Mouse (Mus musculus) lung, postnatal 14 days (tissue): ENCODE measurements at regions not wholly inside any gene's neighbourhood (a gene's known extent, or its start where the extent isn't known, plus 50 kb on each side); places are given as distances from the start of the nearest gene placed in this dataset.
A peak's percentile ranks its signal among the peaks of the same experiment; 100 is the strongest.

Source experiments
- DNase-seq: peaks from one replicate; pipeline ENCODE4 v3.0.0; 2021

DNA sequence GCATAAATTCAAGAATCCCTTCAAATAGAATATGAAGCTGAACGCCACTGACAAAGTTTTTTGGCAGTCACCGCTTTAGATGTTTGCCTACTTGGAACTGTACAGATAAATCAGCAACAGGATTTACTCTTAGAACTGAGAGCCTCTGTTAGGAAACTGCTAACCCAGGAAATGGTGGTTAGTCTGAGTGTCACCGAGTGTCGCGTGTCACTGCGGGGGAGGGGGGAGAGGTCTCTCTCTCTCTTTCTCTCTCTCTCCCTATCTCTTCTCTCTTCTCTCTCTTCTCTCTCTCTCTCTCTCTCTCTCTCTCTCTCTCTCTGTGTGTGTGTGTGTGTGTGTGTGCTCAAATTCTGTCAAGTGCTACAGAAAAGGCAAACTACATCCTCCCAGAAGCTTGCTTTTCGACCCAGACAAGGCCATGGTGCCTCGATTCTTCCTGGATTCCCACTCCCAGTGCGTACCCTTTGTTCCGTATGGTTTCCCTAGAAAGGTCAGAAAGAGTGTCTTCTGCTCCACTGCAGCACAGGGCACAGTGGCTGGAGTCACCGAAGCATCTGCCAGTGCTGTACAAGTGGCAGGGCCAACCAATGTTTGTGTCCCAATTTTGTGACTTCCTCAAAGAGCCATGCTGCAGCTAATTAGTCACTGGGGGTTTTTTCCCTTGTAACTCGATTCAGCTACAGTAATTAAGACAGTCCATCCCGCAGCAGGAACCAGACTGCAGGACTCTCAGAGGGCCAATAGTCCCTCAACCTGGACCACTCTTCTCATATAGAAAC, 87.0 kb downstream of the Cog6 start:
- no peak for DNase-seq

DNA sequence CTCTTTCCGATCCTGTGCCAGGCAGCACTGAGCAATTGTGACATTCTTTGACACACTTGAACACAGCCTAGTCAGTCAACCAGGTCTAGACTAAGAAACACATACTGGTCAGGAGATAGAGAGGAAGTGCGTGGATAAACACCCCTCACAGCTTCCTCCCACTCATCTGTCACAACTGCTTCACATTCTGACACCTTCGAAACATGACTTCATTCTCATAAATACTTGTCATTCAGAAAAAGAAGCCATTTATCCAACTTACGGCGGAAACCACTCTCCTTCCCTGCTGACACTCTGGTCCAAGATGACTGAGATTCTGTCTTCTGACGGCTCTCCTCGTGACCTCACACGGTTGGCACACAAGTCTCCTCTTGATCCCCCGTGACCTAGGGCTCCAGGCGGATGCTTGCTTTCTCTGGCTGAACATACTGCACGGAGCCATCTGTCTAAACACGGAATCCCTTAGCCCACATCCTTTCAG, 89.6 kb downstream of the Cog6 start:
- DNase-seq, result peak; percentile 15

DNA sequence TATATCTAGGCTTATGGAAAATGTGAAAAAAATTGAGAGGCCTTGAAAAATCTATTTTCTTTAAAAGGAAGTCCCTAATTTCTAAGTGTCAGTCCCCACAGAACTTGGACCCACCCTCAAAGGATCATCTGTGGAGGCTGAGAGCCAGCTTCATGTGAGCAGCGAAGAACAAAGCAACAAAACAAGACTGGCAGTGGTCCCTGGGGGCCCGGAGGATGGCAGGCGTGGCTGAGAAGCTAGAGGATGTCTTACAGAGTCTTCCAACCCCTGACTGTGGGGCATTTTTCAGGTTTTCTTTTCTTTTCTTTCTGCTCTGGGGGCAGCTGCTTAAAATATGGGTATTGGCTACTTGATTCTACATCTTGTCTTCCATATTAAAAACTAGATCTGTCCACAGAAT, 90.5 kb downstream of the Cog6 start:
- no peak for DNase-seq

DNA sequence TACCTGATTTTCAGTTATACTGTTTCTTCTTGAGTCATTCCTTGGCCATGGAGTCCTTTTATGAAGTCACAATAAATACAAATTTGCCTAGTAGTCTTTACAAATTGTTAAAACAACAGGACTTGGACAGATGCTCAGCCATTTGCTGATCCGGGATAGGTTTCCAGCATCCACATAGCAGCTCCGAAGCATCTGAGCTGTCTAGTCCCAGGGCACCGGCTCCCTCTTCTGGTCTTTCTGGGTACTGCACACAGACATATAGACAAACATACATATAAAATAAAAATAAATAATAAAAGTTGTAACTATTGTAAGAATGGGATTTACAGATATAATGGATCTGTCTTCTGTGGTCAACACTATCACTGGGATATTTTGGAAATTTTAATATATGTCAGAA, 91.8 kb downstream of the Cog6 start:
- peak; percentile 43 for DNase-seq

DNA sequence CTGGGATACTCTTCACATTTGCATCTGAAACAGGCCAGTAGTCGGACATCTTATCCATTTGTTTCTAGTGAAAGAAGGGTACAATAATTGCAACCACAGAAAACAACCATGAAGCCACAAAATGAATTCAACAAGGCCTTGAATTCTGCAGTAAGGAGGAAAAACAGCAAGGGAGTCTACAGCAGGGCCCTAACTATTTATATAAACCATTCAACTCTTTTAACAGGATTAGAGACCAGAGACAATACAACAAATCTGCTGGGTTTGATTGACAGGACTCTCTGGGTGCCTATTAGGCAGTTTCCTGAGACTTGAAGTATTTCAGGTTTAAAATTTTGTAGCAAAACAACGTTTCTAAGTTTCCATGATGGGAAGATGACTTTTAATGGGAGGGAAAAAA, 92.4 kb downstream of the Cog6 start:
- DNase-seq, result no peak

DNA sequence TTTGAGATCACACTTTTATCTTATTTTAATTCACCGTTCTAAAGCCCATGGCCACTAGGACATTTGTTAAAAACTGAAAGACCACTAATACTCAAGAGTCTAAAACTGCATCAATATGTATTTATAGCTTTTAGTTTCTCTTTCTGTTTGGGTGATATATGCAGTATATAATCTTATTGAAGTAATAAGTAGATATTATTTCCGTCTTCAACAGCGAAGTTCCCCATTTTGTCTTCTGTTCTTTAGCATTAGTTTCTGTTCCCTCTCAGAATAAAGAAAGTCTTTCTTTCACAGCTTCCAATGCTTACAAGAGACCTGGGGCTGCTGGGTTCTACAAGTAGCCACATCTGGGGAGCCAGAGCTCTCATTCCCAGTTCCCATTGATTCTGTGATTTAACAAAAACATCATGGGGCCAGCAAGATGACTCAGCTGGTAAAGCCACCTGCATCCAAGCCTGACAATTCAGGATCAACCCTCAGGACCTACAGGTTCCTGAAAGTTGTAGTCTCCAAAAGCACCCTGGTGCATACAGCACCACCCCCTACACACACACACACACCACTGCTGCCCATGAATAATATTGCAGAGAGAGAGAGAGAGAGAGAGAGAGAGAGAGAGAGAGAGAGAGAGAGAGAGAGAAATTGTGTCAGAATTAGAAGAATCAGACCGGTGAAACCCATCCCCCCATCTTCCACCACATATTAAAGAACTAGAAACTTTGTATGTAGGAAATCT, 93.0 kb downstream of the Cog6 start:
- DNase-seq, result no peak

DNA sequence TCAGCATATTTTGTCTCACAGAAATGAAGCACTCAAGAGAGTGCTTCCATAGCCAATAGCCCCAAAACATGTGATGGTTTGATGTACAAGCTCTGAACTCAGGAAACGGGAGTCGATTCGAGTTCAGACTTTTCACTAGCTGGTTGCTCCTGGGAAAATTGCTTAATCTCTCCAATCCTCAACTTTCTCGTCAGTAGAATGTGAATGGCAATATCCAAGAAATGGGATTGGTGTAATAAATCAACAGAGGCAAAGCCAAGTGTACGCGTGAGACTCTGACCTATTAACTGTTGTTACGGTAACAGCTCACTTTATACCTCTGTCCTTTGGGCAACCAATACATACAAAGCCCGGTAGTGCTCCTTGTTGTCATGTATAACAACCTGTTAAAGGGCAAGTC, 94.6 kb downstream of the Cog6 start:
- DNase-seq, result no peak

DNA sequence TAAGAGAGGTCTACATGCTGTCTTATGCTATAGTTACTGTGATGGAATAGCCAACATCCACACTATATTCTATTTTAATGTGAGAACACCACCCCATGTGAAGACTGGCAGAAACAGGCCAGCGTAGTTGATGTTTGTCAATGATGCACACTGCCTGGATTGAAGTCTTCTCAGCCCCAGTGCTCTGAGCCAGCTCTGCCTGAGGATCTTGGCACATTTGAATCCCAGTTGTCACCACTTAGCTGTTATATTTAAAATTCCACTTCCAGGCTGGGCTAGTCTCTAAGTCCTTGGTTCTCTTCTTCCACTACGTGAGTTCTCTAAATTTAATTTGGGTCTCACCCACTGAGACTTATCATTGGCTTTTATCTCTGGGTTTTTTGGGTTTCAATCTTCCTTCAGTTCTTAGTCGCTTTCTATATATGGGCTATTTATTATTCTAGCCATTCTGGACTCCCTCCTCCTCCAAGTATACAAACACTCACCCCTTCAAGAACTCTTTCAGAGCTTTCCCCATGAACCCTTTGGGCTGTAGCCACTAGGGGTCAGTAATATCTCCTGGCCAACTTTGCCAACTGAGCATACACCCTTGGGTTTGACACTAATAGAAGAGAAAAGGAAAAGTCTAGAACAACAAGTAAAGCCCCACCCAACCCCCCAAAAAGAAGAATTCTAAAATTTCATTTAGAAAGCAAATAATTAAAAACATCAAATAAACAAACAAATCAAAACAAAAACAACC, 110.0 kb downstream of the Cog6 start:
- DNase-seq, result no peak

DNA sequence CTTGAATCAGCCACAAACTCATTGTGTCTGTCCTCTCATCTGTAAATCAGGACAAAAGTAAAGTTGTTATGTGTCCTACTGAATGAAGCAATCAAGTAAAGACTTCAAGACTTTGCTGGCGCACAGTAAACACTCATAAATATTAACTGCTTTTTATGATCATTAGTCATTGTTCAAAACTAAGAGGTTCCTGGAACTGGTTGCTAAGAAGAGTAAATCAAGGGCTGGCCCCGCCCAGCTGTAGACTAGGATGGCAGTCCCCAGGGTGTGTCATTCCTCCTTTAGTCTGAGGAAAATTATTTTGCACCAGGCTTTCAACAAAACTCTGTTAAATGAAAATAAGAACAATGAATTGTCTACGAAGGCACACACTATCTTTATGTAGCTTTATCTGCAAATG, 113.0 kb downstream of the Cog6 start:
- no peak for DNase-seq

DNA sequence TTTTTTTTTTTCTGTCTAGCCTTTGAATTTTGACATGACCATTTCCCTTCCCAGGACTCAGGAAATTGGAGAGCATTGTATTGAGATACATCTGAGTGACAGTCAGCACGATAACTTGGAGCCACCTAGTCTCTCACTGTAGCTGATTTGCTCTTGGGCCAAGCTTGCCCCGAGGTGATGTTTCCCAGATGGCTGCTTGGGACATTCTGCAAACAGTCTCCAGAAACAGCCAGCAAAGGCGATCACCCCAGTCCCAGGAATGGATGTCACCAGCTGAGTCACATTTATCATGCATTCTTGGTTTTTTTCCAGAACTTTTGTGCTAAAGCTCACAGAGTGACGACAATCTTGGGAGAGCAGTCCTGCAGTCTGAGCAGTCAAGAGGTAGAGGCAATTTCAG, 119.4 kb downstream of the Cog6 start:
- no peak for DNase-seq

DNA sequence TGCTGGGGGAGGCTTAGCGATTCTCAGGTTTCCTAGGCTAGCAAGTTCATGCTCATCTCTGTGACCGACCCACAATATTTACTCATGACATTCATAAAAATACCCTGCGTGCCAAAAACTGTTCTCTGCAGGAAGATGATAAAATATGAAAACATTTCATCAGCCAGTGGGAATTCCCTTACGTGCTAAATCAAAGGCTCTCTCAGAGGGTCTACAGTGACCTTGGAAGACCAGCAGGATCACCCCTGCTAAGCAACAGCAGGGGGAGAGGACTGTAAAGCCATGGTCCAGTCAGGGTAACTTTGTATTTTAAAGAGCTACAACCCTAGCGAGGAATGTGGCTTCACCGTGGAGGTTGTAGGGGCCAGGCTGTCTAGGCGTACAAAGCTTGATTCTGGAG, 120.6 kb downstream of the Cog6 start:
- no peak for DNase-seq

DNA sequence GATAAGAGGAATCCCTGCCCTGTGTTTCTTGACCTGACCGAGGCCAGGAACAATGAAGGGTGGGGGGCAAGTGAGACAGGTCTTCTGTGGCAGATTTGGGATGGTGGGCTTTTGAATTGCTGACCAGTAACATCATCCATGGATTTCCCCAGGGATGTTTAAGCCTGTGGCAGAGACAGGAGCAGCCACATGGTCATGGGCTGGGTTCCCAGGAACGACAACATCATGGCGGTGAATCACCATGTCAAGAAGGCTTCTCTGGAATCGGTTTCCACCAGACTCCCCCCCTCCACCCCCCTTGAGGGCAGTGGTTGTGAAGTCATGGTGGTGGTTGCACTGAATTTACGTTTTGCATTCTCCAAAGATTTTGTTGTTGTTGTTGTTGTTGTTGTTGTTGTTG, 121.3 kb downstream of the Cog6 start:
- no peak for DNase-seq

DNA sequence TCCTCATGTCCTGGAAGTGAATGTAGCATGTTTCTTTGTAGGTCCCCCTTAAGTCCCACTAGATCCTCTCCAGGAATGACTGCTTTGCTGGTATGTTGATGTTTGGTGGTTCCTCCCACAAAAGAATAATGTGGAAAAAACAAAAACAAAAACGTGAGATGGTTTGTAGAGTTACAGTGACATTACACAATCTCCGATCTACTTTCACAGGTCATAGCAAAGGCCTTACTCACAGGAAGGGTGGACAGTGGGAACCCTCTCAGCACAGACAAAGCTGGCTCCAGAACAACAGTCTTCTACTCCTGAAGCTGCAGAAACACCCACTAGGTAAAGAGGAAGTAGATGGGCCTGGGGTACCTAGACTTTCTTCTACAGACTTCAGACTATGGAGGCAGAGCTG, 122.2 kb downstream of the Cog6 start:
- DNase-seq, result no peak

DNA sequence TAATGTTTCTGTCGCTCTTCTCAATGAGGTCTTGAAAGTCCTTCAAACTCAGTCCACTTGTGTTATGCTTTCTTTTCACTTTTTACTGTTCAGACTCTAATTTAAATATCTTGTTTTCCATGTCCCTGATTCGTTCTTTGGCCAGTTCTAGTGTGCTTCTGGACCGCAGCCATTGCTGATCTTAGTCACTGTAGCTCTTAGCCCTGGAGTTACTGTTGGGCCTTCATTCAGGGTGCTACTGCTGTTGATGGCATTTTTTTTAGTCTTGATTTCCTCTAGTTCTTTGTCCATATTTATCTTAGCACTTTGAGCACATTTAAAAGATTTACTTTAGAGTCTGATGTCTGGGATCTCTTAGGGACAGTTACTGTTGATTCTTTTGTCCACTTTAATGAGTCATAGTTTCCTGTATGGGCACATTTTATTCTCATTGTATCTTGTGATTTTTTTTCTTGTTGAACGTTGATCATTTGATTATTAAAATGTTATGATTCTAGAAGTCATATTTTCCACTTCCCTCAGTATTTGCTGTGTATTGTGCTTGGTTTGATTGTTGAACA, 127.8 kb downstream of the Cog6 start:
- DNase-seq, result peak; percentile 68

DNA sequence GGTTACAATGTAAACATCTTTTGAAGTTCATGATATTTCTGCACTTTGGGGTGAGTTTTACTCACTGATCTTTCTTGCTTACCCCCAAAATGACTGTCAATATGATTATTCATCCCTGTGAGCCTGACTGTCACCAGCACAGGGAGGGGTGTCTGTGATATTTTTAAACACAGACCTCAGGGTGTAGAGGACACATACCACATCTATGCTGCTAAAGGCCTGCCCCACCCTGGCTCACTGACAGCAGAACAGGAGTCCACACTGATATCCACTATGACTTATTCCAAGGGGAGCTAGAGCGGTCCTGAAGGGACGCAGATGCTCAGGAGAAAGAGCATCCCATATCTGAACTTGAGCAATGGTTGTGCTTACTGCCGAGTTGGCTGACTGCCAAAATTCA, 135.1 kb downstream of the Cog6 start:
- DNase-seq, result no peak

DNA sequence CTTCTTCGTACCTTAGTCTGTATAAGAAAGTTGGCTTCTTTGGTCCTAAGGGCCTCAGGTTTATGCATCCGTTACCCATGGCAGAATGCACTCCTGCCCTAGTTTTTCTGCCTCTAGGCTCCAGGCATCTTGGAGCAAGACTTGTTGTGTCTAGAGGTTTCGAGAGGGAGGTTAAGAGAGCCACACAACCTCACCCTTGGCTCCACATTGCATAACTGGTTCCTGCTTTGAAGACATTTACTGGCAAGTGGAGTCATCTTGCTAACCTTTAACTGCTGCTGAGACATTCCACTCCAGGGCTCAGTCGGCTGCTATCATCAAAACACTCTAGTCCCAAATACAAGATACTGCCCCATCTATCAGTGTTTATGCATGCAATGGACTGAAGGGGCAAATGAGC, 135.9 kb downstream of the Cog6 start:
- no peak for DNase-seq

DNA sequence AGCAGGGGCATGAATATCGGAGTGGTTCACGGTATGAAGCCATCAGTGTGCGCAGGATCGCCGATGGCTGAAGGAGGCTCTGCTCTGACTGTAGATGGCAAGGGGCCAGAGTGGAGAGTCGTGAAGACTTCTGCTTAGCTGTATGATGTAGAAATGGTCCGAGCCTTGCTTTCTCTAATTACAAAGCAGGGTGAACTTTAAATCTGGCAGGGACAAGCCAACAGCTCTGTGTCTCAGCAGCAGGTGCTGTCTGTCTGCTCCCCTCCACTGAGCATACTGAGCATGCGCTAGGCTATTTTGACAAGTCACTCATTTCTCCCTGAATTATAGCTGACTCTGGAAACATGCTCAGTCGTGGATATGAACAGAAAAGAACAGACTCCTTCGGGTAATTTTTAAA, 137.3 kb downstream of the Cog6 start:
- DNase-seq, result no peak

DNA sequence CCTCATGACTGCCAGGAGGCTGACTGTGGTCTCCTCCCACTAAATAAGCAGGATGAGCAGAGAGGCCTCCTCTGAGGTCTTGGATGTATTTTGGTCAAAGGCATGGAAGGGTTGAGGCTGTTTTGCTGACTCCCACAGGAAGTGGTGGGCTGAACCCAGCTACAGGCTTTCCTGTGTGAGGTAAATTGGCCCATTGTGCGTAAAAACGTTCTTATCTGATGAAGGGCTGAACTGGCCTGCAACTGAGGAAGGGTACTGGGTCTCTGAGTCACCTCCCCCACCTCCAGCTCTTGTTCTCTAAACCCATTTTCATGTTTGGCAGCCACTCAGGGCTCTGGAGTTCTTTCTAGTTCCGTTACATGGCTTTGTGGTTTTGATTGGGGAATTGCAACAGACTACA, 138.7 kb downstream of the Cog6 start:
- DNase-seq, result no peak

DNA sequence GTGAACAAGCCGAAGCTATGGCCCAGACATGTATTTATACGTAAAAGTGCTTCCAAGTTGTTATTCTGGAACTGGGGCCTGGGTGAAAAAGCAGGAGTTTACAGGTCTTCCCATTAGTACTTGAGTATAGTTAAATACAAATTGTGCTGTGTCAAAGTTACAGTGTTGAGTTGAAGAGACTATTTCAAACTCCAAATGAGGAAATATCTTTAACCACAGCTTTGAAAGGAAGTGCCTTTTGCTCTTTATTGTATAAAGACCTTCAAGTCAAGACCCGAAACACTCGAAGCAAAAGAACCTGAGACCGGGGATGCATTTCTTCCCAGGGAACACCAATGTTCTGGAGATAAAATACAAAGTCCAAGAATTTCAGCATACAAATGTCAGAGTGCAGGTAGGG, 144.8 kb downstream of the Cog6 start:
- DNase-seq, result no peak

DNA sequence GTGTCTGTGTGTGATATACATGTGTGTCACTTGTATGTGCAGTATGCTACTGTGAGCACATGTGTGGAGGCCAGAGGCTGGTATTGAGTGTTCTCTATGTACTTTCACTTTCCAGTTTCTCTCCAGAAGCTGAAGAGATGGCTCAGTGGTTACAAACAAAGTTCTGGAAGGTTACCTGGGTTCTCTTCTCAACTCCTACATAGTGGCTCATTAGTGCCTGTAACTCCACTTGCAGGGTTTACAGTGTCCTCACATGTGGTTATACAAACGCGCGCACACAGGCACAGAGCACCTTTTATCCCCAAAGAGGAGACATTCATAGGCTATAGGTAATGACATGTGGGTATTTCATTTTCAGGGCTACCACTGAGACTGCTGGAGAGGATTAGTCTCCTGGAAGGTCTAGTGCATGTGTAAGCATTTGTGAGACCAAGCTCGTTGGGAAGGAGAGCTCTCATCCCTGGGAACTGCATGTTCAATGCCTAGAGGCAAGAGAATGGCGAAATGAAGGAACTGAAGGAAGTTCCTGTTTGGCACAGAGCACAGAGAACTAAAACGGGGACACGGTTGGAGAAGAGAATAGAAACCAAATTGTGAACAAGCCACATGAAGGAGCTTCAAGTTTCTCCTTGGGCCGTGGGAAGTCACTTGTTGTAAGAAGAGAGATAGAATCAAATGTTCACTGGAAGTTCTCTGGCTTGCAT, 153.7 kb downstream of the Cog6 start:
- no peak for DNase-seq

DNA sequence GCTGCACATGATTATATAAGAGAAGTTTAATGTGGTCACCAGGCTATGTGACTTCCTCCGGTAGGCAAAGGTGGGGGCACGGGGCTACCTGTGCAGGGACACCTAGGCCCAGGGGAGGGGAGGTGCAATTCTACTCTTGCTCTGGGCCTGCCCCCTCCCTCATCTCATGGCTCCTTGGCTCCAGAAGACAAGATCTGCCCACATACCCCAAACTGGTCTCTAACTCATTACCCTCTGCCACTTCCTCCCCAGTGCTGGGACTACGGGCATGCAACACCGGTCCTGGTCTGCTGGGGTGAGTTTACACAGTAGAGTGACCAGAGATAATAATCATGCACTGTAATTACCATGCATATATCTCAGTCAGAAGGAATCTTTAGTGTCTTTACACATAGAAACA, 155.0 kb downstream of the Cog6 start:
- DNase-seq, result no peak

DNA sequence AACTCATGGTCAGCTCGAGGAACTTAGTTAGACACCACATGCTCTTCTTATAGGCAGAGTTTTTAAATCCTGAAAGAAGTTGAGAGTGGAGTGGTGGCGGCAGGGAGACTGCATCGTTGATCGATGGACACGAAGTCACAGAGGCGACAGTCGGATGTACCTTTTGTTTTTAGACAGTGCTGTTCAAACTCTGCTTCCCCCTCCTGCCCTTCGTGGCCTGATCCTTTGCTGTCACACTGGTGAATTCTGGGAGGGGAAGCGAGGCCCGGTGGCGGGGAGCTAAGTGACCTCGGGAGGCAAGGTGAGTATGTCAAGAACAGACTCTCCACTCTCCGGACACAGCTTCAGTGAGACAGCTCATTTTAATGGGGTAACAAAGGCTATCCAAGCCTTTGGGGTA, 155.5 kb downstream of the Cog6 start:
- DNase-seq, result no peak

DNA sequence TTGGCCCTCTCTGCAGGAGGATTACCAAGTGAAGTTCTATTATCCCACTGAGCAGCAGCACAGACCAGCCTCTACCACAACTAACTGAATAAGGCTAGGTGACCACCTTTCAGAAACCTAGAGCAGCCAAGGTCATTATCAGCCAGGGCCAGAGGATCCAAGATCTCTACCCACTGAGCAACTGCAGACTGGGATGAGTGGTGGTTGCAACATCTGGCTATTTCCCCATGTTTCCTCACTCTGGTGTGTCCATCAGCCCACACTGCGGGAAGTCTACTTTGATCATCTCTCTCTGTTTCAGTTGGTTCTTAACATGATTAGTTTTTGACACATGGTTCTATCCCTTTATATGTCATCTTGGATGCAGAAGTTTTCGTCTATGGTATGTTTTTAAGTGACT, 157.2 kb downstream of the Cog6 start:
- DNase-seq, result no peak
